Mouse (Mus musculus) heart, adult 2 months (tissue): ENCODE results near the gene Marc1.
A peak's percentile ranks its signal among the peaks of the same experiment; 100 is the strongest.

Source experiments
- CTCF ChIP-seq: fragments of 200-600 bp; IDR thresholded peaks from 2 replicates; pipeline ENCODE4 v1.8.1; 2022; ENCODE audit warnings: antibody characterized with exemption, mild to moderate bottlenecking, moderate library complexity
- POLR2A ChIP-seq: fragments of 200-500 bp; IDR thresholded peaks from 2 replicates; pipeline ENCODE4 v1.6.1; 2011; ENCODE audit warnings: mild to moderate bottlenecking, low read depth, low read length, control low read depth; ENCODE audit not compliant: insufficient read depth

- TF ChIP-seq CTCF: peak; percentile 76
- no peak for TF ChIP-seq POLR2A
Measured at GRCm38 (mm10) chr1:184791109-184791508, 20.0 kb downstream of the Marc1 start.
